Mouse (Mus musculus) ovary, postnatal 36 days (tissue): ENCODE data around the gene Fam163a.
"Not testable (repeated sequence)": the region's sequence is repeated elsewhere in the genome, so short reads cannot be mapped to it uniquely, and the experiment has no call there.

Experiments used
- DNase-seq: peaks from one replicate; pipeline ENCODE4 v3.0.0; 2022; ENCODE audit warnings: low spot score, mixed read lengths

The Fam163a gene

DNA sequence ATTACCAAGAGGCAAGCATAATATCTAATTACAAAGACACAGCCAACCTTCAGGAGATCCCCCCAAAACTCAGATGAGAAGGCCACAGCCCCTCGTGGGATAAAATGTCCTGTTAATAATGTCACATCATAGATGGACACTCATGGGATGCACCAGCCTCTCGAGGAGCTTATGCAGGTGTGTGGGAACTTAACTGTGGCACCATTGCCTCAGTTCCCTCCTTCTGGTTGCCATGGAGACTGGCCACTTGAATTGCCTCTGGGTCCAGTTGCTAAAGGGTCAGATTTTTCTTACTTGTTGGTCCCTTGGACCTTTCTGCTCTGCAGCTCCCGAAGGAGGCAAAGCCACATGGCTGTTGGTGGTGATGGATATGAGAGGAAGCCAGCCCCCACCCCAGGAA lies 127.2 kb downstream of the Fam163a start:
- DNase-seq, result no peak

GRCm38 (mm10) chr1:156076474-156076873 lies 128.4 kb downstream of the Fam163a start:
- no peak for DNase-seq

DNA sequence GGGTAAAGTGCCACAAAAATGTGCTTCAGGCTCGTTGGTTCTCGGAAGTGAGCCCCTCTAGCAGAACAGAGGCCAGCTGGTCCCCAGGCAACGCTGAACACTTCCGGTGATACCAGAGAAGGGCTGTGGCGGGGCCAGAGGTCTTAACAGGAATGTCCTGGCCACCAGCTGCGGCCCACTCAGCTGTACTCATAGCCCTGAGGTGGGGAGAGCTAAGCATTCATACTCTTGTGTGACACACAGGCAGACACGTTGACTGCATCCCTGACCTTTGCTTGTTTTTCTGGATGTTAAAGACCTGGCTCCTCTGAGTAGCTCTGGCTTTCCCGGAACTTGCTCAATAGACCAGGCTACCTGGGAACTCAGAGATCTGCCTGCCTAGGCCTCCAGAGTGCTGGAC lies 130.3 kb downstream of the Fam163a start:
- peak; percentile 35 for DNase-seq

DNA sequence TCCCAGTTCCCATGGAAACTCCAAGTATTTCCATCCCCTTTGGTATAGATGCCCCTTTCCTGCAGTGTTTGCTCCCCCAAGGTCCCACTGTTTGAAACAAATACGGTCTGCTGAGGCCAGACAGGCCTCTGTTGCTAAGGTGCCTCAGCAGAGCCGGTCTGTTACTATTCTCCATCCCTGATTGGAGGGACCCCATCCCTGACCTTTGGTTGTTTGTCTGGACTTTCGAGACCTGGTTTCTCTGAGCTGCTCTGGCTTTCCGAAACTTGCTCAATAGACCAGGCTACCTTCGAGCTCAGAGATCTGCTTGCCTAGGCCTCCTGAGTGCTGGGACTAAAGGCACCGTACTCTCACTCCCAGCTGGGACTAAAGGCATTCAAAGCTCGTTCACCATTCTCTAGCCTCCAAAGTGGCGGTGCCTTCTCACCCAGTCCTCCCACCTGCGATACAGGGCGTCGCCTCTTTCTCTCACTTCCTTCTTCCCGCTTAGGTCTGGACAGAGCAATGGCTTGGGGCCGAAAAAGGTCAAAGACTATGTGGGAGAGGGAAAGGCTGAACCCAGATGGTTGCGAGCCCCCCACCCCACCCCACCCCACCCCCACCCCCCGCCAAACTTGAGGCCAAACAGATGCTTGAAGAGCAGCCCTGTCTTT lies 131.5 kb downstream of the Fam163a start:
- no peak for DNase-seq

GRCm38 (mm10) chr1:156070106-156070505 lies 134.7 kb downstream of the Fam163a start:
- no peak for DNase-seq

- no peak for DNase-seq
Observed at GRCm38 (mm10) chr1:156066133-156066532, 138.7 kb downstream of the Fam163a start.

DNA sequence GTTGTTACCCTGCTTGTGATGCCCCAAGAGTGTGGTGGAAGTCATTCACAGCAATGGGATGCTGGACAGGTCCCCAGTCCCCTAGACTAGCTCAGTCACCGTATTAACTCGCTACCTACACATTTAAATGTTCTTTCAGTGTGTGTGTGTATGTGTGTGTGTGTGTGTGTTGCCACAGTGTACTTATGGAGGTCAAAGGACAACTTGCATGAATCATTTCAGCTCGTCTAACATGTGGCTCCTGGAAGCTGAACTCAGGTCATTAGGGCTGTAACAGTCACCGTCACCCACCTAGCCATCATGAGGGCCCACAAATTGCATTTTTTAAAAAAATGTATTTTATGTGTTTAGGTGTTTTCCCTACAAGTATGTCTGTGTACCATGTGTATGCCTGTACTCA lies 142.6 kb downstream of the Fam163a start:
- no peak for DNase-seq

GRCm38 (mm10) chr1:156058207-156058606 lies 146.6 kb downstream of the Fam163a start:
- DNase-seq, result no peak

- DNase-seq, result no peak
Observed at GRCm38 (mm10) chr1:156046688-156047087, 158.1 kb downstream of the Fam163a start.

- DNase-seq, result no peak
Observed at GRCm38 (mm10) chr1:156044211-156044611, 160.6 kb downstream of the Fam163a start.

- DNase-seq, result peak; percentile 26
Observed at GRCm38 (mm10) chr1:156043027-156043426, 161.8 kb downstream of the Fam163a start.

DNA sequence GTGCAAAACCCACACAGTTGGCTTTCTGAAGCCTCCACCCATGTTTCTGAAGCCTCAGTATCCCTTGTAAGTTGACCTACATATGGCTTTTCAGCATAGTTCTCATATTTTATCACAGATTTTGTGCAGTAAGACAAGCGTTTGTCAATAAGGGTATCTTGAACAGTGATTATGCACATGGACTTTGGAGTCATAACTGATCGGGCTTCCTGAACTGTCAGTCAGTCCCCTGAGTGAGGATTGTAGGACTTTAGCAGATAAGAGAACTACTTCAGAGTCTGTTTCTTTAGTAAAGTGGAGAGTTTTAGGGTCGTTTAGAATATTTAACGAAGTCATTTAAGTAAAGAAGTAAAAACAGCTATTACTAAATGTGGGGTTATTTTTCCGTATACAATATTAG lies 162.3 kb downstream of the Fam163a start:
- no peak for DNase-seq

DNA sequence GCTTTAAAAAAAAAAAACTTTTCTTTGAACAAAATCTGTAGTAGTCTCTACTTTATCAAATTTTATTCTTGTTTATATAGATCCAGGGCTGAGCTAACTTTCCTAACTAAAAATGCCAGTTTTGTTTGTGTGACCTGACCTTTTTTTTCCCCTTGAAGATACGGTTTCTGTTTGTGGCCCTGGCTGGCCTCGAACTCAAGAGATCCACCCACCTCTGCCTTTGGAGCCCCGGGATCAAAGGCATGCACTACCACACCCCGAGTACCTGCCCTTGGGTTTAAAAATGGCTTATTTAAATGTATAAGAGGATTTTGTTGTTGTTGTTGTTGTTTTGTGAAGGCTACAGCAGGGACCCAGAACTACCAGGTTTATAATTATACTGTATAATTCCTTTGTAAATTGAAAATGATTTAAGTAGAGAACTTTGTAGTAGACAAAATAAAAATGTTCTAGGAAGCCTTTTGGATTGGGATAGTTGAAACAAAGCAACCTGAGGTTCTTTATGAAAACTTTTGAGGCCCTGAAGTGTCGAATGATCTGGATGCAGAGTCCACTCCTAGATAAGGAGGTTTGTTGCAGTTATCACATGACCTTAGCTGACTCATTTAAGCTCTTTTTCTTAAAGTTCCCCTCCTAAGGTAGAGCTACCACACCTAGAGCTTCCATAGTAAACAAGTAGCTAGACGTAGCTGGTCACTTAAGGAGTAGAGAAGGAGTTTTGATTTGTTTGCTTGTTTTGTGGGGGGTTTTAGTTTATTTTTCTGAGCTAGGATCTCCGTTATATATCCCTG lies 163.2 kb downstream of the Fam163a start:
- DNase-seq, result no peak

DNA sequence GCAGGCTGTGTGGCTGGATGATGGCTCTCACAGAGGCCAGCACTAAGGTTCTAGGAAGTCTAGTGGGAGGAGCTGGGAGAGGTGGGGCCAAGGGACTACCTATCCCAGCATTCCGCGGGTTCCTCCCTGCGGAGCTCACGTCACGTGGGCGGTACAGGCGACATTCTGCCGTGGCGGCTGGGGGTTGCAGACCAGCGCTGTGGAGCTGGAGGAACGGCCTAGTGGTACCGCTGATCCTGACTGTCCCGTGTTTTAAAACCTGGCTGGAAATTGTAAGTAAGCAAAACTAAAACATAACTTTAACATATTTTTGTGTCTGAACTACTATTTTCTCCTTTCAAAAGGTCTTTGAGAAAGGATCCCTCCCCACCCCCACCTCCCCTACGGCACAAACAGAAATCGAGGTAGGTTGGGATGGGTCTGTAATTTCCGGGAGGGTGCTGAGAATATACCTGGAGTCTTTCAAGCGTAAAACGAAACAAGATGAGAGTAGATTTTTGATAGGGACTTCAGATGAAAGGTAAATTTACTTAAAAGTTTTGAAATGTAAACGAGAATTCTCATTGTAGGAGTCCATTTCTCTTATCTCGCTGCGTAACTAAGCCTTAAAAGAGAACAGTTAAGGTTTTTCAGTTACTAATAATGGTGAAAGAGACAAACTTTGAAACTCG lies 164.0 kb downstream of the Fam163a start:
- DNase-seq, result peak; percentile 86

DNA sequence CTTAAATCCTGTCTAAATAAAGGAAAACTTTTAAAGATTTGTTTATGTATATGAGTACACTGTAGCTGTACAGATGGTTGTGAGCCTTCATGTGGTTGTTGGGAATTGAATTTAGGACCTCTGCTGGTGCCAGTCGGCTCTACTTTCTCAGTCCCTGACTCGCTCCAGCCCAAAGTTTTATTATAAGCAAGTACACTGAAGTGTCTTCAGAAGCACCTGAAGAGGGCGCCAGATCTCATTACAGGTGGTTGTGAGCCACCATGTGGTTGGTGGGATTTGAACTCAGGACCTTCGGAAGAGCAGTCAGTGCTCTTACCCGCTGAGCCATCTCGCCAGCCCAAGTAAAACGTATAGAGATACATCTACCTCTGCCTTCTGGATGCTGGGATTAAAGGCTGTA lies 164.8 kb downstream of the Fam163a start:
- DNase-seq, result not testable (repeated sequence)

DNA sequence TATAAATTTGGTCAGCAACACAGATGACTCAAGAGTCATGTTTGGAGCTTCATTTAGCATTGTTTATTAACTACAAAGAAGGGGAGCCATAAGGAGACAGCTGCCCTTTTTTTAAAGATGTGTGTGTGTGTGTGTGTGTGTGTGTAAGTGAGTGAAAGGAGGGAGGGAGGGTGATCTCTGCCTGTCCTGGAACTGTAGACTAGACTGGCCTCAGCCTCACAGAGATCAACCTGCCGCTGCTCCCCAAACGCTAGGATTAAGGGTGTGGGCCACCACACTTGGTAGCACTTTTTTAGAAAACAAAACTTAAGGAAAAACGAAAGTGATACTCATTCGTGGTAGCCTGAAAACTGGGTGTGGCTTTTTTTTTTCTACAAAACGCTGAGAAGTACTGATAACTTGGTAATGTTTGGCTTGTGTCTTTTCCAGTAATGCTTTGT lies 167.7 kb downstream of the Fam163a start:
- DNase-seq, result peak; percentile 13

DNA sequence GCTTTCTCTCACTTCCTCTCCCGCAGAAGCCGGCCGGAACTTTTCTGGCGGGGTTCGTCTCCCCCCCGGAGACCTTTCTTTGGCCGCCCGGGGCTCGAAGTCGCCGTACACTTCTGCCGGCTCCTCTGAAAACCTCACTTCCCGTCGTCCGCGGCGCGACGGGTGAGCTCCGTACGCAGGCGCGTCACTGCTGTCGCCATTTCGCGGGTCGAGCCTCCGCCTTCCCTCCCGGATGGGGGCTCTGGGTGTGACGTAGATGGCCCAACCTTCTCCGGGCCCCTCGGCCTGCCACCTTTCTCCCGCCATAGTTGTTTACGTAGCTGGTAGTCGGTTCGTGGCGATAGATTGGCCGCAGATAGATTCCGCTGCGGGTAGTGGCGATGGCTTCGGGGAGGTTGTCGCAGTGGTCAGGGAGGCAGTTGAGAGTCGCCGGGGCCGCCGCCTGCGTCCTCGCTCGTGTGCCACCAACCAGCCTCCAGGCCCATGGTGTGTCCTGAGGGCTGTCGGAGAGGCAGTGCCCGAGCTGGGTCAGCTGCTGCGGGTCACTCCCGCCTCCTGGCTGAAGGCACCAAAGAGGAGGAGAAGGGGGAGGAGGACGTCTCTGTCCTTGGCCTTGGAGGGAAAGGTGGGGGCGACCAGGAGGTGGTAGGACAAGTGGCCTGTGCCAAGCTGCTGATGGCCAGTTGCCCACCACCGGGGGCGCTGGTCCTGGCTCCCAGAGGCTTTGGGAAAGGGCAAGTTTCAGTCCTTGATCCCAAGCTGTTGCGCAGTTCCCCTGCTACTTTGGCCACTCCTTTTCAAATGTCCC lies 168.7 kb downstream of the Fam163a start, which contains the start of gene Tor1aip1:
Gene Tor1aip1 (minus strand): TSS at position 551 of the 808 bp plus-strand sequence.
- peak; percentile 98 for DNase-seq

DNA sequence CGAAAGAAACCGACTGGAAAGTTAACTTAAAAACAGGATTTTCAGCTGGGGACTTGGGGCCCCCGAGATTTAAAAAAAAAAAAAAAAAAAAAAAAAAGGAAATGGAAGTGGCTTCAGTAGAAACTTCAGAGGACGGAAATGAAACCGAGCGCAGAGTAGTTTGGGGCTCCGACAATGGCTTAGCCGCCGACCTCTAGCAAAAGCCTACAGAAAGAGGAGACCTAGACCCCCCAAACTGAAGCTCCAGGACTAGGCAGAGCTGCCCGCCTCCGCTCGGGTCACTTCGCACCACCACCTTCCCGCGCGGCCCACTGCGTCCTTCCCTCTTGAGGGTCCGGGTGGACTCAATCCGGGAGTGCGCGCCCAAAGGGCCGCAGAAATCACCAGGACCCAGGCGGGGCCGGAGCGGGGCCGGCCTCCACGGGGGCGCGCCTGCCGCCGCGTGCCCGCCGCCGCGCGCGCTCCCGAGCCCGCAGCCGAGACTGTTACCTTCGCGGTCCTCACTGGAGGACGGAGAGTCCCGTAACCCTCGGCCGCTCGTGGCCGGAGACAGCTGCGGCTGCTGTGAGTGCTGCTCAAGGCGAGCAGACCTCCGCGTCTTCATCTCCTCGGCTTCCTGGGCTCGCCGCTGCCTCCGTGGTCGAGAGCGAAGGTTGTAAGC lies 169.4 kb downstream of the Fam163a start, which contains the start of gene Tor1aip2:
Gene Tor1aip2 (plus strand): TSS at position 135 of the 661 bp plus-strand sequence.
- DNase-seq, result peak; percentile 85

DNA sequence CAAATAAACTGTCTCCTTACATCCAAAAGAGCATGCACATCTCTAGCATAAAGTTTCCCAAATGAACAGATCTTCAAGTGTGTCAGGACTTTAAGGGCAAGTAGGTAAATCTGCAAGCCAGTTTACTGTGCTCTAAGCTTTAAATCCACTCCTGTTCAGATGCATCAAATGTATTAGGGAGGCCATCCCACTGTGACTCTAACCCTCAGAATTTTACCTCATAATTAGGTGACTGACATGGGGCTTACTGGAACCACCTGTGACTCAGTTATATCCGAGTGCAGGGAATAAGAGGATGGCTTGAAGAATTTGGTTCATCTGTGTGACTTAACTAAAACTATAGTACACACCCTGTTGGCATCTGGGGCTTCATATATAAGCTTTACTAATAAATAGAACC lies 170.2 kb downstream of the Fam163a start:
- no peak for DNase-seq

- no peak for DNase-seq
Observed at GRCm38 (mm10) chr1:156033921-156034320, 170.9 kb downstream of the Fam163a start.

DNA sequence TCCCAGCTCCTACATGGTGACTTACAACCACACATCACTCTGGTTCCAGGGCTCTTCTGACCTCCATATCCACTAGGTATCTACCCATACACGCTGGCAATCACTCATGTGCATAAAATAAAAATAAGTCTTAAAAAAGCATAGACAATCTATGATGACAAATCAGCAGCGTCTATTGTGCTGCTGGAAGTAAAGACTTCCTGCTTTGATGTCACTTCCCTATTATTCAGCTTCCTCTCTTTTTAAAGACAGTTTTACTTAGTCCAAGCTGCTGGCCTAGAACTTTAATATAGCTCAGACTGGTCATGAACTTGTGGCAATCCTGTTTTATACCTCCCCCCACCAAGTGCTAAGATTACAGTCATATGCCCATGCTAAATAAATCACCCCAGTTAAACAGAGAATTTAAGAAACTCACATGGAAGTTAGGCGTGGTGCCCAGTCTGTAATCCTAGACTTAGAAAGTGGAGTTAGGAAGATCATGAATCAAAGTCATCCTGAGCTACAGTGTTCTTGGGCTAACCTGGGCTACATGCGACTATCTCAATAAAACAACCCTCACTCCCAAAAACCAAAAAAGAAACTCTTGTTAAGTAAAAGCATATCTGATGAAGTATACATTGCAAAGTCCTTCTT lies 176.4 kb downstream of the Fam163a start:
- no peak for DNase-seq
